Mouse (Mus musculus) neural tube, embryonic 13.5 days (tissue): ENCODE data around the gene Tsc2. TPM values are rescaled to one million over a fixed set of nuclear protein-coding genes. Genes with fewer than 3 reads are reported as not detected.
"Not testable (repeated sequence)": the region's sequence is repeated elsewhere in the genome, so short reads cannot be mapped to it uniquely, and the experiment has no call there.

Source experiments
- ATAC-seq: fragments of 200-750 bp; cut with Nextera tagmentation; 2 replicates; pipeline ENCODE4 v1.8.0; 2017; ENCODE audit warnings: low read depth, mild to moderate bottlenecking, moderate TSS enrichment, moderate library complexity
- H3K27ac ChIP-seq: fragments of 300-500 bp; sonication (generic); replicated peaks from 2 replicates; pipeline ENCODE4 v1.5.1; 2015; ENCODE audit warnings: moderate library complexity, mild to moderate bottlenecking, inconsistent platforms
- H3K27me3 ChIP-seq: fragments of 300-500 bp; sonication (generic); 2 replicates; pipeline ENCODE4 v1.6.1; 2015; ENCODE audit warnings: mild to moderate bottlenecking, inconsistent platforms
- H3K36me3 ChIP-seq: fragments of 300-500 bp; sonication (generic); 2 replicates; pipeline ENCODE4 v1.6.1; 2015; ENCODE audit warnings: mild to moderate bottlenecking, inconsistent platforms
- H3K4me1 ChIP-seq: fragments of 300-500 bp; sonication (generic); replicated peaks from 2 replicates; pipeline ENCODE4 v1.6.1; 2015; ENCODE audit warnings: inconsistent platforms
- H3K4me2 ChIP-seq: fragments of 300-500 bp; sonication (generic); 2 replicates; pipeline ENCODE4 v1.6.1; 2015; ENCODE audit warnings: inconsistent platforms, mild to moderate bottlenecking, moderate library complexity
- H3K4me3 ChIP-seq: fragments of 300-500 bp; sonication (generic); 2 replicates; pipeline ENCODE4 v1.5.1; 2015; ENCODE audit warnings: mild to moderate bottlenecking, inconsistent platforms
- H3K9ac ChIP-seq: fragments of 300-500 bp; sonication (generic); 2 replicates; pipeline ENCODE4 v1.6.1; 2015; ENCODE audit warnings: moderate library complexity, mild to moderate bottlenecking, inconsistent platforms
- H3K9me3 ChIP-seq: fragments of 300-500 bp; sonication (generic); 2 replicates; pipeline ENCODE4 v1.6.1; 2016; ENCODE audit warnings: inconsistent platforms
- WGBS: fragments of 180-500 bp; shearing (Covaris S2); methylation state at CpG from one replicate; pipeline ENCODE4 v1.1.7; 2015; 5-methylcytosine and 5-hydroxymethylcytosine counted together
- polyA plus RNA-seq: library from polyadenylated mRNA; unstranded; fragments of >200 nt; fragmentation: Nextera tagmentation; extraction: Ambion mirVana; gene quantifications from 2 replicates; pipeline ENCODE4 v1.2.1, GENCODE M21; 2015

The Tsc2 gene
- 62.5 and 73.0 TPM in 2 replicates for polyA plus RNA-seq

- ATAC-seq: peak; percentile 90
- Histone ChIP-seq H3K27ac (peak within 1 kb of the TSS; percentile 82), H3K4me3 (peak within 1 kb of the TSS; percentile 65), H3K36me3 (peaks cover 38% of the 10 kb centered on the region), H3K9me3 (no peaks in the 10 kb centered on the region), H3K27me3 (no peaks in the 10 kb centered on the region), H3K4me1 (peaks cover 21% of the 10 kb centered on the region), H3K4me2 (peak within 1 kb of the TSS; percentile 86), H3K9ac (peak within 1 kb of the TSS; percentile 80)
- 2% methylated on average over 51 of the region's 51 CpGs for WGBS
Measured at GRCm38 (mm10) chr17:24632167-24632812, at the start of gene Tsc2, which contains the start of gene Nthl1. Tsc2 (minus strand) TSS chr17:24632630. Nthl1 (plus strand) TSS chr17:24632680.

- H3K4me2 ChIP-seq: no peak overlapping the region
- WGBS: 89% methylated on average over 24 of the region's 24 CpGs
- no peak overlapping the region for H3K27ac ChIP-seq
- peaks cover 59% of the 10 kb centered on the region for H3K36me3 ChIP-seq
- H3K27me3 ChIP-seq: no peaks in the 10 kb centered on the region
- no peak for ATAC-seq
- H3K4me3 ChIP-seq: no peak overlapping the region
- no peak overlapping the region for H3K9ac ChIP-seq
- H3K4me1 ChIP-seq: peaks cover under 1% of the 10 kb centered on the region; the same call in 1 of the 2 replicates
- no peaks in the 10 kb centered on the region for H3K9me3 ChIP-seq
Measured at GRCm38 (mm10) chr17:24677500-24678080, 45.2 kb upstream of the Tsc2 start.

GRCm38 (mm10) chr17:24676877-24677276, 44.4 kb upstream of the Tsc2 start:
- H3K27me3 ChIP-seq: no peaks in the 10 kb centered on the region
- ATAC-seq: no peak
- peaks cover 7% of the 10 kb centered on the region for H3K4me1 ChIP-seq
- H3K27ac ChIP-seq: no peak overlapping the region
- H3K9ac ChIP-seq: no peak overlapping the region
- no peaks in the 10 kb centered on the region for H3K9me3 ChIP-seq
- H3K4me3 ChIP-seq: no peak overlapping the region
- peaks cover 52% of the 10 kb centered on the region for H3K36me3 ChIP-seq
- 97% methylated on average over 5 of the region's 5 CpGs for WGBS
- no peak overlapping the region for H3K4me2 ChIP-seq

GRCm38 (mm10) chr17:24676187-24676586, 43.8 kb upstream of the Tsc2 start:
- H3K36me3 ChIP-seq: peaks cover 45% of the 10 kb centered on the region
- H3K9ac ChIP-seq: no peak overlapping the region
- no peak for ATAC-seq
- H3K4me3 ChIP-seq: no peak overlapping the region
- peaks cover 14% of the 10 kb centered on the region for H3K4me1 ChIP-seq
- 63% methylated on average over 2 of the region's 2 CpGs for WGBS
- H3K9me3 ChIP-seq: no peaks in the 10 kb centered on the region
- no peaks in the 10 kb centered on the region for H3K27me3 ChIP-seq
- H3K27ac ChIP-seq: no peak overlapping the region
- no peak overlapping the region for H3K4me2 ChIP-seq

- Histone ChIP-seq H3K4me3 (no peak overlapping the region), H3K9me3 (no peaks in the 10 kb centered on the region), H3K4me1 (peaks cover 26% of the 10 kb centered on the region), H3K27ac (no peak overlapping the region), H3K36me3 (peaks cover 26% of the 10 kb centered on the region), H3K27me3 (no peaks in the 10 kb centered on the region), H3K9ac (no peak overlapping the region), H3K4me2 (no peak overlapping the region)
- ATAC-seq: no peak
- 88% methylated on average over 7 of the region's 7 CpGs for WGBS
Measured at GRCm38 (mm10) chr17:24674277-24674676, 41.8 kb upstream of the Tsc2 start.

GRCm38 (mm10) chr17:24672141-24672540, 39.7 kb upstream of the Tsc2 start:
- Histone ChIP-seq H3K4me1 (peaks cover 35% of the 10 kb centered on the region), H3K9ac (peak overlapping the region; percentile 99), H3K27me3 (no peaks in the 10 kb centered on the region), H3K27ac (no peak overlapping the region), H3K4me2 (peak overlapping the region; percentile 89), H3K4me3 (no peak overlapping the region), H3K36me3 (peaks cover 5% of the 10 kb centered on the region), H3K9me3 (no peaks in the 10 kb centered on the region)
- WGBS: 27% methylated on average over 5 of the region's 5 CpGs
- ATAC-seq: no peak

GRCm38 (mm10) chr17:24671346-24671745, 38.9 kb upstream of the Tsc2 start:
- Histone ChIP-seq H3K4me1 (peaks cover 35% of the 10 kb centered on the region), H3K27ac (no peak overlapping the region), H3K9ac (peak overlapping the region; percentile 99), H3K9me3 (no peaks in the 10 kb centered on the region), H3K36me3 (no peaks in the 10 kb centered on the region), H3K27me3 (no peaks in the 10 kb centered on the region), H3K4me3 (0 out of 2 replicates have a peak overlapping the region, but pooled peaks have one; percentile 99), H3K4me2 (peak overlapping the region; percentile 89)
- no peak for ATAC-seq
- WGBS: 73% methylated on average over 5 of the region's 5 CpGs

GRCm38 (mm10) chr17:24670246-24670844, 37.9 kb upstream of the Tsc2 start:
- H3K9ac ChIP-seq: peak overlapping the region; percentile 99

GRCm38 (mm10) chr17:24669545-24670245, 37.3 kb upstream of the Tsc2 start, which contains the start of gene Zfp598:
Zfp598 (plus strand) TSS chr17:24669687.
- Histone ChIP-seq H3K4me2 (peak within 1 kb of the TSS; percentile 89), H3K9me3 (no peaks in the 10 kb centered on the region), H3K27ac (peak within 1 kb of the TSS; percentile 90), H3K27me3 (no peaks in the 10 kb centered on the region), H3K4me3 (peak within 1 kb of the TSS; percentile 99), H3K4me1 (peaks cover 35% of the 10 kb centered on the region), H3K9ac (peak within 1 kb of the TSS; percentile 99), H3K36me3 (no peaks in the 10 kb centered on the region)
- peak; percentile 98 for ATAC-seq
- under 1% methylated on average over 69 of the region's 80 CpGs for WGBS

More at GRCm38 (mm10) chr17:24670246-24670844, 37.9 kb upstream of the Tsc2 start:
- Histone ChIP-seq H3K4me3 (peak overlapping the region; percentile 99), H3K36me3 (no peaks in the 10 kb centered on the region), H3K27me3 (no peaks in the 10 kb centered on the region), H3K27ac (peak overlapping the region; percentile 90), H3K4me2 (peak overlapping the region; percentile 89), H3K9me3 (no peaks in the 10 kb centered on the region), H3K4me1 (peaks cover 35% of the 10 kb centered on the region)
- no peak for ATAC-seq
- 16% methylated on average over 8 of the region's 8 CpGs for WGBS

- H3K27ac ChIP-seq: peak overlapping the region; percentile 90
- H3K36me3 ChIP-seq, H3K9me3 ChIP-seq, H3K27me3 ChIP-seq: not testable (repeated sequence)
- peaks cover 35% of the 10 kb centered on the region for H3K4me1 ChIP-seq
- H3K9ac ChIP-seq: peak overlapping the region; percentile 99
- 10% methylated on average over 15 of the region's 15 CpGs for WGBS
- H3K4me3 ChIP-seq: peak overlapping the region; percentile 99
- peak overlapping the region; percentile 89 for H3K4me2 ChIP-seq
- peak; percentile 25 for ATAC-seq
Measured at GRCm38 (mm10) chr17:24669214-24669544, 36.7 kb upstream of the Tsc2 start.

- Histone ChIP-seq H3K4me1 (peaks cover 33% of the 10 kb centered on the region), H3K27ac (no peak overlapping the region), H3K9ac (no peak overlapping the region), H3K4me2 (no peak overlapping the region), H3K4me3 (no peak overlapping the region), H3K27me3 (0 out of 2 replicates have a peak, but pooled peaks cover 4% of the 10 kb centered on the region), H3K36me3 (no peaks in the 10 kb centered on the region), H3K9me3 (no peaks in the 10 kb centered on the region)
- ATAC-seq: no peak
- WGBS: 29% methylated on average over 6 of the region's 6 CpGs
Measured at GRCm38 (mm10) chr17:24667416-24667815, 35.0 kb upstream of the Tsc2 start.

GRCm38 (mm10) chr17:24667011-24667410, 34.6 kb upstream of the Tsc2 start:
- not testable (repeated sequence) for H3K9ac ChIP-seq, H3K36me3 ChIP-seq, ATAC-seq, H3K9me3 ChIP-seq, H3K4me3 ChIP-seq, H3K27me3 ChIP-seq, H3K4me2 ChIP-seq, H3K27ac ChIP-seq
- WGBS: 73% methylated on average over 7 of the region's 7 CpGs
- H3K4me1 ChIP-seq: peaks cover 29% of the 10 kb centered on the region
